18 mouse cellular contexts compared by ENCODE assay signal in the genomic region with DNA sequence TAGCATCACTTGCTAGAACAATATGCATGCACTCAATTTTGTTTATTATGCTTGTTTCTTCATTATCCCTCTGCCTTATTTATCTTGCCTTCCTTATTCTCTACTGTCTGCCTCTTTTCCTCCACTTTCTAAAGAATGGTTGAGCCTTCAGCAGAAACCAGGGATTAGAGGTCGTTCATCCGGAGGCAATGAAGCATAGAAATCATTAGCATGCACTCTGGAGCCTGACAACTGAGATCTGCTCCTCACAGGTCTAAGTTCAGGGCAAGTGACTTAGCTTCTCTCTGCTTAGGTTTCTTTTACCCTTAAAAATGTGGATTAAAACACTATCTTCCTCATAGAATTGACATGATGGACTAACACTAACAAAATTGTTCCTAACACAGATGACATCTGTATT.
DNase-seq lines count a peak whose midpoint lies in the region; ATAC-seq lines count a peak whose summit lies in the region.
"Had no signal": no experiment of that assay in that cellular context is flagged by ENCODE, and none has a peak within 500 bp of the region (broad histone marks: within the 10 kb centered on the region; RNA-seq: fewer than 3 reads in every experiment).

No protein-coding gene starts in this region.

- 31% methylated on average over 2 of the region's 2 CpGs for WGBS in kidney, embryonic 16.5 days

- H3K4me2 ChIP-seq in kidney, embryonic 16.5 days (replicated peaks; ENCODE audit: low read depth, low read length) = no peak overlapping the region
- H3K4me2 ChIP-seq: forebrain, embryonic 13.5 days; heart, embryonic 13.5 days had no signal

- H3K9me3 ChIP-seq in kidney, embryonic 16.5 days (ENCODE audit: low read length) = no peaks in the 10 kb centered on the region
- H3K9me3 ChIP-seq: embryonic facial prominence, embryonic 10.5 days; forebrain, embryonic 13.5 days; heart, embryonic 13.5 days had no signal

- H3K27ac ChIP-seq in kidney, embryonic 16.5 days (ENCODE audit: low read length) = peak overlapping the region; percentile 53; the same call in 1 of the 2 replicates
- H3K27ac ChIP-seq: embryonic facial prominence, embryonic 10.5 days; forebrain, embryonic 13.5 days; gastrocnemius, adult 2 months; heart, embryonic 13.5 days had no signal

- no peak overlapping the region for H3K9ac ChIP-seq in kidney, embryonic 16.5 days (replicated peaks; ENCODE audit: low read length)
- H3K9ac ChIP-seq: forebrain, embryonic 13.5 days; forebrain, postnatal 0 days; heart, embryonic 13.5 days had no signal

- DNase-seq in retina, embryonic 14.5 days (ENCODE audit: low spot score) = peak; percentile 39
- no peak for DNase-seq in retina, postnatal 1 day
- DNase-seq in kidney, postnatal 36 days = peak; percentile 51 to 74
- DNase-seq in left cerebral cortex, postnatal 36 days (ENCODE audit: low spot score in 2 of 2) = no peak
- DNase-seq: adrenal gland, adult 2 months; adrenal gland, postnatal 25 days; cerebellum, adult 18-20 months; cerebellum, adult 9-11 months; cerebellum, postnatal 36 days; forebrain, postnatal 0 days; gastrocnemius, adult 2 months; gastrocnemius, postnatal 25 days; heart, postnatal 36 days had no signal

- H3K4me1 ChIP-seq in kidney, embryonic 16.5 days (ENCODE audit: insufficient read depth, low read length) = no peaks in the 10 kb centered on the region
- H3K4me1 ChIP-seq: embryonic facial prominence, embryonic 10.5 days; forebrain, embryonic 13.5 days; heart, embryonic 13.5 days had no signal

- H3K27me3 ChIP-seq in kidney, embryonic 16.5 days (ENCODE audit: insufficient read depth, low read length) = no peaks in the 10 kb centered on the region
- H3K27me3 ChIP-seq: forebrain, embryonic 13.5 days; heart, embryonic 13.5 days had no signal

- no peak overlapping the region for H3K4me3 ChIP-seq in kidney, embryonic 16.5 days (ENCODE audit: low read length)
- H3K4me3 ChIP-seq: embryonic facial prominence, embryonic 10.5 days; forebrain, embryonic 13.5 days; gastrocnemius, adult 2 months; heart, embryonic 13.5 days had no signal

- intact Hi-C loops in left cerebral cortex, postnatal 36 days (cut with DNase I) = no loop called here

- no peaks in the 10 kb centered on the region for H3K36me3 ChIP-seq in kidney, embryonic 16.5 days (ENCODE audit: insufficient read depth, low read length)
- H3K36me3 ChIP-seq: embryonic facial prominence, embryonic 10.5 days; heart, embryonic 13.5 days had no signal

- ATAC-seq in kidney, embryonic 16.5 days (ENCODE audit: low FRiP score, low TSS enrichment) = peak; percentile 70; the same call in 1 of the 2 replicates
- no peak for ATAC-seq in megakaryocyte, adult 5-6 weeks (ENCODE audit: poor library complexity, severe bottlenecking)
- ATAC-seq: forebrain, embryonic 13.5 days; forebrain, postnatal 0 days had no signal

Comparison
In these comparisons a context has a peak if more than half of its experiments do, and no peak if none do; other contexts are left out.
1. DNase-seq: peak in retina, embryonic 14.5 days (single experiment) and kidney, postnatal 36 days (2 of 2); none in retina, postnatal 1 day (single experiment) and left cerebral cortex, postnatal 36 days (0 of 2).